Mouse (Mus musculus) layer of hippocampus, postnatal 10 days (tissue): ENCODE measurements around the gene Ralgapa1. TPM values are rescaled to one million over a fixed set of nuclear protein-coding genes. Genes with fewer than 3 reads are reported as not detected.
"Not testable (repeated sequence)": the region's sequence is repeated elsewhere in the genome, so short reads cannot be mapped to it uniquely, and the experiment has no call there.

Experiments used
- DNase-seq, 2 experiments: peaks; one replicate each; pipeline ENCODE4 v3.0.0; 2021; ENCODE audit warnings: low spot score in 2 of 2
- total RNA-seq, 2 experiments: library from RNA; stranded (reverse); gene quantifications; 2 replicates each; pipeline ENCODE4 v1.2.3; 2021

The Ralgapa1 gene
- total RNA-seq, 2 experiments from 2014 or later = 110 to 115 TPM

GRCm38 (mm10) chr12:55801131-55801530 lies 19.8 kb downstream of the Ralgapa1 start:
- no peak for DNase-seq

GRCm38 (mm10) chr12:55800144-55800543 lies 20.8 kb downstream of the Ralgapa1 start:
- DNase-seq = no peak

GRCm38 (mm10) chr12:55798745-55799144 lies 22.2 kb downstream of the Ralgapa1 start:
- no peak for DNase-seq

GRCm38 (mm10) chr12:55797103-55797502 lies 23.9 kb downstream of the Ralgapa1 start:
- no peak for DNase-seq

GRCm38 (mm10) chr12:55794485-55794884 lies 26.5 kb downstream of the Ralgapa1 start:
- DNase-seq = not testable (repeated sequence)

- DNase-seq = no peak
Observed at GRCm38 (mm10) chr12:55785252-55785651, 35.7 kb downstream of the Ralgapa1 start.

- no peak for DNase-seq
Observed at GRCm38 (mm10) chr12:55782662-55783061, 38.3 kb downstream of the Ralgapa1 start.

GRCm38 (mm10) chr12:55778301-55778700 lies 42.7 kb downstream of the Ralgapa1 start:
- DNase-seq = peak; percentile 10 to 25

- DNase-seq = no peak
Observed at GRCm38 (mm10) chr12:55777356-55777755, 43.6 kb downstream of the Ralgapa1 start.

- DNase-seq = no peak
Observed at GRCm38 (mm10) chr12:55774316-55774715, 46.7 kb downstream of the Ralgapa1 start.

GRCm38 (mm10) chr12:55720319-55720718 lies 100.6 kb downstream of the Ralgapa1 start:
- no peak for DNase-seq

- DNase-seq = no peak
Observed at GRCm38 (mm10) chr12:55705881-55706280, 115.1 kb downstream of the Ralgapa1 start.

- peak in 1 of 2 experiments; percentile 14 for DNase-seq
Observed at GRCm38 (mm10) chr12:55666699-55667098, 154.3 kb downstream of the Ralgapa1 start.

- not testable (repeated sequence) for DNase-seq
Observed at GRCm38 (mm10) chr12:55663194-55663593, 157.8 kb downstream of the Ralgapa1 start.

GRCm38 (mm10) chr12:55648011-55648525 lies 172.9 kb downstream of the Ralgapa1 start:
- no peak for DNase-seq

- no peak for DNase-seq
Observed at GRCm38 (mm10) chr12:55626711-55627110, 194.3 kb downstream of the Ralgapa1 start.

GRCm38 (mm10) chr12:55623254-55623653 lies 197.7 kb downstream of the Ralgapa1 start:
- DNase-seq = no peak

- DNase-seq = peak; percentile 31 to 38
Observed at GRCm38 (mm10) chr12:55622615-55623245, 198.2 kb downstream of the Ralgapa1 start.

- no peak for DNase-seq
Observed at GRCm38 (mm10) chr12:55620321-55620720, 200.6 kb downstream of the Ralgapa1 start.

- DNase-seq = no peak
Observed at GRCm38 (mm10) chr12:55610812-55611211, 210.2 kb downstream of the Ralgapa1 start.

GRCm38 (mm10) chr12:55607902-55608301 lies 213.1 kb downstream of the Ralgapa1 start:
- no peak for DNase-seq

- DNase-seq = no peak
Observed at GRCm38 (mm10) chr12:55604411-55604810, 216.6 kb downstream of the Ralgapa1 start.

GRCm38 (mm10) chr12:55600503-55600994 lies 220.4 kb downstream of the Ralgapa1 start:
- peak in 1 of 2 experiments; percentile 17 for DNase-seq
